Mouse (Mus musculus): ENCODE data around the gene Hoxd4. TPM values are rescaled to one million over a fixed set of nuclear protein-coding genes. Genes with fewer than 3 reads are reported as not detected.

Gene Hoxd4
- total RNA-seq, 2 experiments from 2014 or later, result not detected

- no peak for ATAC-seq (replicated peaks; ENCODE audit: low FRiP score, low TSS enrichment, poor library complexity, severe bottlenecking)
Measured at GRCm38 (mm10) chr2:74703317-74703716, 8.4 kb upstream of the Hoxd4 start.

- ATAC-seq (replicated peaks; ENCODE audit: low FRiP score, low TSS enrichment, poor library complexity, severe bottlenecking), result no peak
Measured at GRCm38 (mm10) chr2:74703720-74704392, 7.9 kb upstream of the Hoxd4 start.

- no peak for ATAC-seq (replicated peaks; ENCODE audit: low FRiP score, low TSS enrichment, poor library complexity, severe bottlenecking)
Measured at GRCm38 (mm10) chr2:74704393-74704998, 7.2 kb upstream of the Hoxd4 start, which contains the start of gene Hoxd8. TSS of gene Hoxd8 (plus strand) at chr2:74704615.

- no peak for ATAC-seq (replicated peaks; ENCODE audit: low FRiP score, low TSS enrichment, poor library complexity, severe bottlenecking)
Measured at GRCm38 (mm10) chr2:74704999-74705466, 6.7 kb upstream of the Hoxd4 start.

DNA sequence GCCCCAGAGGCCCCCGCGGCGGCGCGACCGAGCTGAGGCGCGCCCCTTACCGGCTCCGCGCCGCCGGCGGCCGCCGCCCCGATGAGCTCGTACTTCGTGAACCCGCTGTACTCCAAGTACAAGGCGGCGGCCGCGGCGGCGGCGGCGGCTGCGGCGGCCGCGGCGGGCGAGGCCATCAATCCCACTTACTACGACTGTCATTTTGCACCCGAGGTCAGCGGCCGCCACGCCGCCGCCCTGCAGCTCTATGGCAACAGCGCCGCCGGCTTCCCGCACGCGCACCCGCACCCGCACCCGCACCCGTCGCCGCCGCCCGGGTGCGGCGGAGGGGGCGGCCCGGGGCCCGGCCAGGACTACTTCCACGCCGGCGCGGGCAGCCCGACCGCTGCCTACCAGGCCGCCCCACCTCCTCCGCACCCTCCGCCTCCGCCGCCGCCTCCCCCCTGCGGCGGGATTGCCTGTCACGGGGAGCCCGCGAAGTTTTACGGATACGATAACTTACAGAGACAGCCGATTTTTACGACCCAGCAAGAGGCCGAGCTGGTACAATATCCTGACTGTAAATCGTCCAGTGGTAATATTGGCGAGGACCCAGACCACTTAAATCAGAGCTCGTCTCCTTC is 6.2 kb upstream of the Hoxd4 start:
- ATAC-seq (replicated peaks; ENCODE audit: low FRiP score, low TSS enrichment, poor library complexity, severe bottlenecking), result no peak

- no peak for ATAC-seq (replicated peaks; ENCODE audit: low FRiP score, low TSS enrichment, poor library complexity, severe bottlenecking)
Measured at GRCm38 (mm10) chr2:74706393-74706960, 5.3 kb upstream of the Hoxd4 start.

DNA sequence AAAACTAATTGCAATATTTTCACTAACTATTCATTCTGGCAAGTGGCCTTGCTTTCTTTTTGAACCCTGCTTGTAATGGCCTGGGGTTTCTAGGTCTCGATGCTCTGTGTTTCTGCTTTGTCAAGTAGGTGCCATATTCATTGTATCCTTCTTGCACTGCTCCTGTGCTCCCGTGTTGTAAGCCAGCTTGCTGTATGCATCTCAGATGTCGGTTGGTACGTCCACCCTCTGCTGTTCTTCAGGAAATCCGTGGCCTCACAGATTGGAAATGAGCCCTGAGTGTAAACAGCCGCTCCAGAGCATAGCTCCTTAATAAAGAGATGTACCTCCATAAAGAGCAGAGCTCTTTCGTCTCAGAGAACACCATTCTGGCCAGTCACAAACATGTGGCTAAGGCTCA is 4.1 kb upstream of the Hoxd4 start:
- ATAC-seq (replicated peaks; ENCODE audit: low FRiP score, low TSS enrichment, poor library complexity, severe bottlenecking), result no peak

DNA sequence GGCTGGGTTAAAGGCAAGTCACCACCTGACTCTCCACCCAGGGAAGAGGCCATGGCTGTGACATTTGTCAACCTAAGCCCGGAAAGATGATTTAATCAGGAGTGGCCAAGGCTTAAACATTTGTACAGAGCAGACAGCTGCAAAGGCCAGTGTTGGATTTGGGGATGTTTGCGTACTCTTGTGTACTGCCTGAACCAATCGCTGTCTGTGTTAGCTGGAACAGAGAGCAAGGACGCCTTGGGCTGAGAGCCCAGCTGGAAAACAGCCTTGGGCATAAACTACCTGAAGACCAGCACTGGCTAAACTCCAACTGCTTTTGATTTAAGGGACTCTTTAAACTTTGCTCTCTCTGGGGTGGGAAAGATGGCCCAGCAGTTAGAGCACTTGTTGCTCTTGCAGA is 3.1 kb upstream of the Hoxd4 start:
- no peak for ATAC-seq (replicated peaks; ENCODE audit: low FRiP score, low TSS enrichment, poor library complexity, severe bottlenecking)

DNA sequence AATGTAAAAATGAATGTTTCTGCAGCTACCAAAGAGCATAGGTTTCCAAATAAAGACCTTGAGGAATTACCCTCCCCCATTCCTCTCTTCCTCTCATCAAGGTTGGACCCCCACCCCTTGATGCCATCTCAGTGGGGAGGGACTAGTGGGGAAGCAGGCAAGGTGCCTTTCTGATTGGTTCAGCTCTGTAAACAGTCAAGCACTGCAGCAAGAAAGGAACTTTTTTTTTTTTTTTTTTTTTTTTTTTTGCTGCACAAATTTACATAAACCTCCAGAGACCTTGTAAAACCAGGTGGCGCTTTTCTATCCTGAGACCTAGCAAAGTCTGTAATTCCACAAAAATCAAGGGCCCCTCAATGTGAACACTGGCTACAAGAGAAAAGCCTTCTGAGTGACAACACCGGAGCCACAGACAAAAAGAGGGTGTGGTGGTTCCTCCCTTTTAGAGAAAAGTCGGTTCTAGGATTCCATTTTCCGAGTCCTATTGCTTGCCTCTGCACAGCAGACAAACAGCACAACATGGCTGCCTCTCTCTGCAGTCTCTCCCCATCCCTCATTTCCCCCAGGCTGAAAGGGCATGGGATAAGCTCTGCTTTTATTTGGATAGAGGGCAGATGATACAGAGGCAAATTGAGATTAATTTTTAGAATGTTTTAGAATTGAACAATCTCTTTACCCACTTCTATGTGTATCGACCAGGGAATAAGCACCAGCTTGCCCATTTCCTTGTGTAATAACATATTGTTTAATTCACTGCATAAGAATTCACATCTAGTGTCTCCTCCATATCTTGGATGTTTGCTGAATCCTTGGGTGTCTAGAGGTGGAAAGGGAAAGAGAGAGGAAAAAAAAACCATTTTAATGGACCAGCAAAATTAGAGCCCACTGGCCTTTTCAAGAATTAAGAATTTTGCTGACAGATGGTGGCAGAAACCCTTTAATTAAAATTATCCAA is 2.0 kb upstream of the Hoxd4 start:
- no peak for ATAC-seq (replicated peaks; ENCODE audit: low FRiP score, low TSS enrichment, poor library complexity, severe bottlenecking)

DNA sequence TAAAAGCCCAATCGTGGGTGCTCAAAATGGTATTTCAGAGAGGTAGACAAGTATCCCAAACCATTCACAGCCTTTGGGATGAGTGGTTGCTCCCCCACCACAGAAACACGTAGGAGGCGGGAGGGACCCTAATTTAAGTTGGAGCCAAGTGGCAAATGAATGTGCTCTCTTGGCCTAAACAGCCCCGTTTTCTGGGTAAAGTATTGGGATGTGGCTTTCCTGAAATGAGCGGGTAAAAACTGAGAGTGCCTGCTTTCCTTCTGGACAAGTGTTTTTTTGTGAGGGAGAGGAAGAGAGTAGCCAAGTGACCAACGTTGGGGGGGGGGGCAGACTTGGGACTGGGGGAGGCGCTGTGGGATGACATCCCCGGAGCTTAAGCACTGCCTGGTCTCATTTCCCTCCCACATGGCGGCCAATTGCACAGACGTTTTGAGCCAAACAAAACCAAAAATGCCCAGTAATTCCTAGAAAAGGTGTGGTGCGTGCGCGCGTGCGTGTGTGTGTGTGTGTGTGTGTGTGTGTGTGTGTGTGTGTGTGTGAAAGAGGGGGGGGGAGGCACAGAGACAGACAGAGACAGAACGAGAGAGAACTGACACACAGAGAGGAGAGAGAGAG is 693 bp upstream of the Hoxd4 start:
- no peak for ATAC-seq (replicated peaks; ENCODE audit: low FRiP score, low TSS enrichment, poor library complexity, severe bottlenecking)

DNA sequence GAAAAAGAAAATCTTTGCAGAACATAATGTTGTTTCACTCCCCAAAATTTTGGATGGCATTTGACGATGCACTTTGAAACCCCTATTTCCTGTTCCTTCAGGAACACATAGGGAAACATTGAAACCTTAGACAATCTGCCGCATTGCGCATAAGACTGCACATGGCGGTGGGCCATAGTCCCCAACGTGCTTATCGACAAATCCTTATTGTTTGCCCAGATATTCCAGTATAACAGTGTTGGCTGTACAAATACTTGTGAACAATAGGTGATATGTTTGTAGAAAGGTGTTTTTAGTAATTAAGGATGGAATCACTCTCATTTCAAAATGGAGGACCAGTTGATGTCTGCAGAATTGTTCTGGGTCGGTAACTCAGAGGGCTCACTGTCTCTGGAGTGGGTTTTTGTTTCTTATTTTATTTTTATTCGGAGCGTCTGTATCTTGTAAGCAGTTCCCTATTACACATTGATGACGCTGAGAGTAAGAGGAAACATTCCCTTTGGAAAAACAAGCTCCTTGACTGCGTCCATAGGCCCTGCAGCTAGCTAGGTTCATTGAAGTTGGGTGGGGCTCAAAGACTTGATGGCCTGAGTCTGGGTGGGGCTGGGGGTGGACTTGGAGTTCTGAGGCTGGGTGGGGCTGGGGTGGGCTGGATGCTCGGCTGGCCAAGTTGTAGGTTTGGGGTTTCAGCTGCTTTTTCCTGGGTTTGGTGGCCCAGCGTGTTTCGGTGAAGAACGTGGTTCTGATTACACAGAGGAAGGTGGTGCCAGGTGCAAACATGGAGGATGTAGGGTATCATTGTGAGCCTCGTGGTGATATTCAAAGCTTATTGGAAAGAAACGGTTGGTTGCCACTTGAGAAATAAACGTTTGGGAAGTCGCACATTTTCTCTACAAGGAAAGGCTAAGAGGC is 1.8 kb downstream of the Hoxd4 start:
- no peak for ATAC-seq (replicated peaks; ENCODE audit: low FRiP score, low TSS enrichment, poor library complexity, severe bottlenecking)

- no peak for ATAC-seq (replicated peaks; ENCODE audit: low FRiP score, low TSS enrichment, poor library complexity, severe bottlenecking)
Measured at GRCm38 (mm10) chr2:74714156-74714789, 2.5 kb downstream of the Hoxd4 start.

DNA sequence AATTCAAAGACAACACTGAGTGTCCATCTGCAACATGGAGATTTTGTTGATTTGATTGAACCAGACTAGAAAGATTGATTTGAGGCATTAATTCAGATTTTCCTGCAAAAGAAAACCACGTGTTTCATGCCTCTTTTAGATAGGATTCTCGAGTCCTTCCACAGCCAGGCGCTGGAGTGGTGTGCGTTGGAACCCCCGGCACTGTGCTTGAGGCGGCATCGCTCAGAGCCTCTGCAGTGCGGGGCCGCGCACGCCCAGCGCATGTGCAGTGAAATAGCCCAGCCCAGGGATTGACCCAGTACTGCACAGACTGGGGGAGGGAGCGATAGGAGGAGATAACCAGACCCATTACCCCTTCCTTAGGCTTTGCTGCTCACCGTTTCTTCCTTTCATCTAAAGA is 3.2 kb downstream of the Hoxd4 start:
- no peak for ATAC-seq (replicated peaks; ENCODE audit: low FRiP score, low TSS enrichment, poor library complexity, severe bottlenecking)

GRCm38 (mm10) chr2:74715504-74716241 is 3.9 kb downstream of the Hoxd4 start:
- peak; percentile 96 for ATAC-seq (replicated peaks; ENCODE audit: low FRiP score, low TSS enrichment, poor library complexity, severe bottlenecking)

DNA sequence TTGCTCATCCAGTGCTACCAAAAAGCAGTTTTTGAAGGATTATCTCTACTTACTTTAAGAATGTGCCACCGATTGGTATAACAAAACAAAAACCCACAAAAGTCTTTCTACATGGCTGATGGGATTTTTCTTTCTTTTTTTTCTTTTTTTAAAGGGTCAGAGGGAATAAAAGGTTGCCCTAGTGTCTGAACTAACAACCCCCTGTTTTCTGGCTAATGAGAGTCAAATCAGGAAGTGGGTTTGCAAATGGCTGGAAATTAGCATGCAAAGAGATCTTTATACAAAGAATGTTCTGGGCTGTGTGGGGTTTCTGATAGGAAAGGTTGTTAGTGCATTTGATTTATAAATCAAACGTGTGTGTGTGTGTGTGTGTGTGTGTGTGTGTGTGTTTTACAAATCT is 8.7 kb downstream of the Hoxd4 start:
- ATAC-seq (replicated peaks; ENCODE audit: low FRiP score, low TSS enrichment, poor library complexity, severe bottlenecking), result no peak

DNA sequence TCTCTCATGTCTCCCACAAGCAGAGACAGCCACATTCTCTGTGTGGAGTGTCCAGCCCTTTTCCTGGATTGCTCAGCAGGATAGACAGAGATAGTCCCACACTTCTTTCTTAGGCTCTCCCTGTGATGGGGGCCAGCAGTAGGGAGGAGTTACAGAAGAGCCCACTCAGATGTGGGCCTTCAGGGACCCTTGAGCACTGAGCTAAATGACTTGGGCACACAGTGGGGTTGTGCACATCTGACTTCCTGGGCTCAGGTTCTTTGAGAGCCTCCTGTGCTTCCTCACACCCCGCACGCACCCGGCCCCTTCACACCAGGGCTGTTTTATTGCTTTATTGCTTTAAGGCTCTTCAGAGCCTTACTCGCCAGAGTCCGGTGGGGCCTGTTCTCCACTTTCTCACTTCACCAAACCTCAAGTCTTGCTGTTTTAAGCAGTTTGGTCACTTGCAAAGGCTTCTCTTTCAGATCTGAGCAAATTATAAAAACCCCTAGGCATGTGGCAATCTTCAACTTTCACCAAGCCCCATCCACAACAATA is 9.3 kb downstream of the Hoxd4 start:
- ATAC-seq (replicated peaks; ENCODE audit: low FRiP score, low TSS enrichment, poor library complexity, severe bottlenecking), result no peak

GRCm38 (mm10) chr2:74721882-74722281 is 10.2 kb downstream of the Hoxd4 start:
- ATAC-seq (replicated peaks; ENCODE audit: low FRiP score, low TSS enrichment, poor library complexity, severe bottlenecking), result no peak

Data from megakaryocyte-erythroid progenitor cell, adult 5-6 weeks (primary cell).